Mouse (Mus musculus): Measurements from ENCODE around the gene Tubb2a.

GRCm38 (mm10) chr13:34097086-34097485 is 19.3 kb upstream of the Tubb2a start:
- no peak for TF ChIP-seq POLR2A (IDR thresholded peaks at IDR 0.05; ENCODE audit: low read depth, low read length)
- TF ChIP-seq CTCF (IDR thresholded peaks at IDR 0.05; ENCODE audit: borderline replicate concordance, insufficient read depth, low read length), result no peak

All from embryonic fibroblast, embryonic 13.5 days (primary cell).